Mouse (Mus musculus) midbrain, embryonic 11.5 days (tissue): ENCODE data around the gene Stk25. TPM values are rescaled to one million over a fixed set of nuclear protein-coding genes. Genes with fewer than 3 reads are reported as not detected.
"Not testable (repeated sequence)": the region's sequence is repeated elsewhere in the genome, so short reads cannot be mapped to it uniquely, and the experiment has no call there.

Experiments used
- ATAC-seq: fragments of 200-750 bp; cut with Nextera tagmentation; 2 replicates; pipeline ENCODE4 v1.8.0; 2017; ENCODE audit warnings: moderate TSS enrichment, moderate library complexity; ENCODE audit not compliant: low FRiP score
- DNase-seq: peaks from one replicate; pipeline ENCODE4 v3.0.0; 2015; ENCODE audit warnings: low spot score; ENCODE audit errors: missing footprints
- H3K27ac ChIP-seq: fragments of 300-500 bp; sonication (generic); 2 replicates; pipeline ENCODE4 v1.5.1; 2014; ENCODE audit warnings: low read depth, low read length
- H3K27me3 ChIP-seq: fragments of 300-500 bp; sonication (generic); 2 replicates; pipeline ENCODE4 v1.6.1; 2014; ENCODE audit warnings: mild to moderate bottlenecking, low read length, moderate library complexity, mixed read lengths; ENCODE audit not compliant: control insufficient read depth, insufficient read depth
- H3K36me3 ChIP-seq: fragments of 300-500 bp; sonication (generic); 2 replicates; pipeline ENCODE4 v1.6.1; 2014; ENCODE audit warnings: mild to moderate bottlenecking, low read length, moderate library complexity, mixed read lengths; ENCODE audit not compliant: control insufficient read depth, insufficient read depth
- H3K4me1 ChIP-seq: fragments of 300-500 bp; sonication (generic); 2 replicates; pipeline ENCODE4 v1.6.1; 2014; ENCODE audit warnings: low read length; ENCODE audit not compliant: control insufficient read depth, insufficient read depth
- H3K4me2 ChIP-seq: fragments of 300-500 bp; sonication (generic); 2 replicates; pipeline ENCODE4 v1.6.1; 2014; ENCODE audit warnings: mild to moderate bottlenecking, moderate library complexity
- H3K4me3 ChIP-seq: fragments of 300-500 bp; sonication (generic); 2 replicates; pipeline ENCODE4 v1.5.1; 2014; ENCODE audit warnings: low read depth, low read length
- H3K9ac ChIP-seq: fragments of 300-500 bp; sonication (generic); 2 replicates; pipeline ENCODE4 v1.6.1; 2014; ENCODE audit warnings: low read length
- H3K9me3 ChIP-seq: fragments of 300-500 bp; sonication (generic); 2 replicates; pipeline ENCODE4 v1.6.1; 2016; ENCODE audit warnings: low read length; ENCODE audit not compliant: control insufficient read depth
- WGBS: fragments of 180-500 bp; shearing (Covaris S2); extraction: QIAGEN DNeasy Blood & Tissue Kit; methylation state at CpG from one replicate; pipeline ENCODE4 v1.1.7; 2014; 5-methylcytosine and 5-hydroxymethylcytosine counted together
- polyA plus RNA-seq: library from polyadenylated mRNA; unstranded; fragments of >200 nt; fragmentation: Nextera tagmentation; extraction: Ambion mirVana; gene quantifications from 2 replicates; pipeline ENCODE4 v1.2.1, GENCODE M21; 2014

Stk25 gene
- 187 and 198 TPM in 2 replicates for polyA plus RNA-seq

DNA sequence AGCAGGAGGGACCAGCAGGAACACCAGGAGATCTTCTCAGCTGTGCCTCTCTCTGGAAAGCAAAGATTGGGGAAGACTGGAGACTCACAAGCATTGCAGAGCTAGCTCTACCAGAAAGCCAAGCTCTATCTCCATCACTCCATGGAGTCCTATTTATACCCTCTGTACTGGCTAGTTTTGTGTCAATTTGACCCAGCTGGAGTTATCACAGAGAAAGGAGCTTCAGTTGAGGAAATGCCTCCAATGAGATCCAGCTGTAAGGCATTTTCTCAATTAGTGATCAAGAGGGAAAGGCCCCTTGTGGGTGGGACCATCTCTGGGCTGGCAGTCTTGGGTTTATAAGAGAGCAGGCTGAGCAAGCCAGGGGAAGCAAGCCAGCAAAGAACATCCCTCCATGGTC is at the start of gene Stk25:
TSS of gene Stk25 (minus strand) at position 101 of the 400 bp plus-strand sequence.
- not testable (repeated sequence) for H3K4me2 ChIP-seq, H3K27me3 ChIP-seq, ATAC-seq, DNase-seq, H3K36me3 ChIP-seq, H3K9me3 ChIP-seq, H3K4me1 ChIP-seq, H3K27ac ChIP-seq, H3K9ac ChIP-seq, H3K4me3 ChIP-seq

DNA sequence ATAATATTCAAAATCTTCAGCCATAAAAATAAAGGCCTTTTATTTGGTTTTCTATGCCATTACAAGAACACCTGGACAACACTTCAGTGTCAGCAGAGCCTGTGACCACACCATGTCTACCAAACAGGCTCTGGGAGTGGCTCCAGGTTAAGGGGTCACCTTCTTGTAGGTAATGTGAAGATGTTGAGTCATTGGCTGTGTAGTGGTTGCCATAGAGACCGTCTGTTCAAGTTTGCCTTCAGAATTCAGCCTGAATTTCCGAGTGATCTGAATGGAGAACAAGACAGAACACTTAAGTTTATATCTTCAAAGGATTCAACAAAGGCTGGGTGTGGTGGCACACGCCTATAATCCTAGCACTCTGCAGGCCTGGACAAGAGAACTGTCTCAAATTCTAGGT is 46.9 kb upstream of the Stk25 start:
- Histone ChIP-seq H3K9ac (no peak overlapping the region), H3K27me3 (no peaks in the 10 kb centered on the region), H3K4me2 (no peak overlapping the region), H3K4me1 (no peaks in the 10 kb centered on the region), H3K36me3 (no peaks in the 10 kb centered on the region), H3K27ac (no peak overlapping the region), H3K9me3 (no peaks in the 10 kb centered on the region), H3K4me3 (no peak overlapping the region)
- DNase-seq (no peak), ATAC-seq (no peak)
- 69% methylated on average over 3 of the region's 3 CpGs for WGBS

DNA sequence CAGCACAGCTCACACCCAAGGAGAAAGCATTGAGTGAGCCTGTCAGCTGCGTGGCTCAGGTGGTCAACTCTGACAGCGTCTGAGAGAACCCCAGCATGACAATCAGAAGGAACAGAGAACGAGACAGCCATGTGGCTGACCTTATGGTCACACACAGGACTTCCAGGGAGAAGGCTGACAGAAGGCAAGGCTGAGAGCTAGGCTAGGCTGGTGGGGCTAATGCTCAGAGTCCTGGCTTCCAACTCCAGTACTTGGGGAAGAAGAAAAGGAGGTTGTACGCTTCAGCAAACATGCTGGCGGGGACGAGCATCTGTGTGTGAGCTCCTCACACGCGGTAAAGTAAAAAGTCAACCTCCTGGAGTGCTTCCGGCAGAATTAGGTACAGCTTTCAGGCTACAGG is 45.9 kb upstream of the Stk25 start:
- 88% methylated on average over 9 of the region's 9 CpGs for WGBS

DNA sequence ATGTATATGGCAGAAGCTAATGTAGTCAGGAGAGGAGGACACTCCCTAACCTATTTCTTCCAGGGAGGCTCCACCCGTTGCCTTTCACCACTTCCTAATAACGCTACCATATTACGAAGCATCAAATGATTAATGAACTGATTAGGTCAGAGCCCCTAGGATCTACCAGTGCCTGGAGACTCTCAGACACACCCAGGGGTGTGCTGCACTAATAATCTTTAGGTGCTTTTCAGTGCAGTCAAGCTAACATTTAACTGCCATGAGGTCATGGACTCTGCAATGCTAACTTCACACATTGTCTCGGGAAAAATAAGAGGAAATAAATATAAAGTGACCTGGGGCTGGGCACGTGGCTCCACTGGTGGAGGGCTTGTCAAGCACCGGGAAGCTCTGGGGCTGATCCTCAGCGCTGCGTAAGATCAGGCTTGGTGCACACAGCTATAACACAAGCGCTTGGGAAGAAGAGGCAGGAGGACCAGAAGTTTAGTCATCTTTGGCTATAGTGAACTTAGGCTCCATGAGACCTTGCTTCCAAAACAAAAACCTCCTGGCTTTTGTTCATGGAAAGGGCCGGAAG is 45.1 kb upstream of the Stk25 start:
- Histone ChIP-seq H3K9me3 (no peaks in the 10 kb centered on the region), H3K36me3 (no peaks in the 10 kb centered on the region), H3K27me3 (no peaks in the 10 kb centered on the region), H3K27ac (no peak overlapping the region), H3K4me1 (no peaks in the 10 kb centered on the region), H3K9ac (no peak overlapping the region), H3K4me2 (no peak overlapping the region), H3K4me3 (no peak overlapping the region)
- no peak for ATAC-seq
- peak; percentile 37 for DNase-seq
- 94% methylated on average over 10 of the region's 10 CpGs for WGBS

More for the DNA sequence above, 45.9 kb upstream of the Stk25 start:
- no peak overlapping the region for H3K4me3 ChIP-seq
- H3K36me3 ChIP-seq = no peaks in the 10 kb centered on the region
- no peak overlapping the region for H3K9ac ChIP-seq
- no peaks in the 10 kb centered on the region for H3K4me1 ChIP-seq
- no peaks in the 10 kb centered on the region for H3K9me3 ChIP-seq
- H3K4me2 ChIP-seq = no peak overlapping the region
- DNase-seq (no peak), ATAC-seq (no peak)
- H3K27me3 ChIP-seq = no peaks in the 10 kb centered on the region
- no peak overlapping the region for H3K27ac ChIP-seq

DNA sequence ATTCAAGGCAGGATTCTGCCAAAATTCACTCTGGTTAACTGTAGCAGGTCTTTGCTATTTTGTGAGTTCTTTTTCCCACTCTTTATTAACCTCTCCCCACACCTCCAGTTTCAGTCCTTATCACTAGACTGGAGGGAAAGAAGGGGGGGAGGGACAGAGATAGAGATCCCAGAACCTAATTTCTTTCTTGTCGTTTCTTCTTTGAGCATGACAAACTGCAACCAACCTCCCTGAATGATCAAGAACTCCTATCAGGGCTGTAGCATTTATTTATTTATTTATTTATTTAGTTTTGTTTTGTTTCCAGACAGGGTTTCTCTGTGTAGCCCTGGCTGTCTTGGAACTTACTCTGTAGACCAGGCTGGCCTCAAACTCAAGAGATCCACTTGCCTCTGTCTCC is 43.6 kb upstream of the Stk25 start:
- Histone ChIP-seq H3K9ac (no peak overlapping the region), H3K4me1 (no peaks in the 10 kb centered on the region), H3K36me3 (no peaks in the 10 kb centered on the region), H3K4me3 (no peak overlapping the region), H3K27ac (no peak overlapping the region), H3K27me3 (no peaks in the 10 kb centered on the region), H3K9me3 (no peaks in the 10 kb centered on the region), H3K4me2 (no peak overlapping the region)
- DNase-seq = peak; percentile 72
- WGBS = 97% methylated on average over 1 of the region's 1 CpGs
- no peak for ATAC-seq

DNA sequence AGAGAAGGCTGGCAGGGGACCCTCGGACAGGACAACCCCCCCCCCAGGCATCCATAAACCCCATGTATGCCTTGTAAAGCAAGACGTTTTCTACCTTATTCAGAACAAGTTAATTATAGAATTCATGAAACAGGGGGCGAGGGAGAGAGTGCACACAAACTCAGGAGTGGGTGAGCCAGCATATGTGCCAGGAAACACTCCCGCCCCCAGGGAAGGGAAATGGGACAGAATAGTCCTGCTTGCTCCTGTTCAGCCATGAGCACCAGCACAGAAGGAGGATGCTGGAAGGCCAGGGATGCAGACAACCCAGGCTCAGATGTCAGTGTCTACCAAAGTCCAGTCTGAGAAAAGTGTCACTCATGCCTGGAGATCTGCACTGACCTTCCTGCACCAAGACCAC is 40.7 kb upstream of the Stk25 start:
- 88% methylated on average over 4 of the region's 4 CpGs for WGBS

DNA sequence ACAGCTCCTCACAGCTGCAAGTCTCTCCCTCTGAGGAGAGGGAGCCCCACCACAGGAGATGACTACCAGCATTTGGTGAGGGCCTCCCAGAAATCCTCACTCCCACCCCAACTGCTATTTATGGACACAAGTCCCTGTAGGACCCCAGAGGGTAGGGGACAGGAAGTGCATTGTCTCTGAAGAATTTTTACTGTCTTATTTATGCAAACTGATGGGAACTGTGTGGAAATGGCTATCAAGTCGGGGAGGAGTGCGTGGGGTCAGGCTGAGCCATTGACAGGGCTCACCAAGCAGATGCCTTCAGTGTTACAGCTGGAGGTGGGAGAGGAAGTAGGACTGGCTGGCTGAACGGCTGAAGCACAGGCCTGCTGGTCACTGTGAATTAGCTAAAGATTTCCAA is 38.9 kb upstream of the Stk25 start:
- no peak for ATAC-seq
- no peak overlapping the region for H3K27ac ChIP-seq
- H3K4me1 ChIP-seq = no peaks in the 10 kb centered on the region
- 66% methylated on average over 3 of the region's 3 CpGs for WGBS
- peak; percentile 60 for DNase-seq
- no peaks in the 10 kb centered on the region for H3K36me3 ChIP-seq
- H3K4me3 ChIP-seq = no peak overlapping the region
- H3K9me3 ChIP-seq = no peaks in the 10 kb centered on the region
- no peak overlapping the region for H3K4me2 ChIP-seq
- H3K27me3 ChIP-seq = no peaks in the 10 kb centered on the region
- H3K9ac ChIP-seq = no peak overlapping the region

More for the DNA sequence above, 40.7 kb upstream of the Stk25 start:
- Histone ChIP-seq H3K4me1 (no peaks in the 10 kb centered on the region), H3K36me3 (no peaks in the 10 kb centered on the region), H3K27me3 (no peaks in the 10 kb centered on the region), H3K27ac (no peak overlapping the region), H3K4me3 (no peak overlapping the region), H3K9ac (no peak overlapping the region), H3K9me3 (no peaks in the 10 kb centered on the region), H3K4me2 (no peak overlapping the region)
- DNase-seq = peak; percentile 49
- ATAC-seq = no peak

DNA sequence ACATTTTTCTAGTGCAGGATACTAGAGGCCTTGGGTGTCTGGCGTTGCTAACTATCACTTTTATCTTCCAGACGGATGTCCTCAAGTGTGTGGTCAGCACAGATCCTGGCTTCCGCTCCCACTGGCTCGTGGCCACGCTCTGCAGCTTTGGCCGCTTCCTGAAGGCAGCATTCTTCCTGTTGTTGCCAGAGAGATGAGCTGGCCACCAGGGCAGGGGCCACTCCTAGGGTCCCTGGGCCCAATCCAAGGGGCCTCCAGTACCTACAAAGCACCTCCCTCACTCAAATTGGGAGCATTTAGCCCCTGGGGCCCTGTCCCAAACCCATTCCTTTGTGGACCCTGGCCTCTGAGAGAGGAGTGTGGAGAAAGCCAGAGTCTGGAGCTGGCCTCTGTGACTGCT is 36.5 kb upstream of the Stk25 start:
- no peaks in the 10 kb centered on the region for H3K36me3 ChIP-seq

DNA sequence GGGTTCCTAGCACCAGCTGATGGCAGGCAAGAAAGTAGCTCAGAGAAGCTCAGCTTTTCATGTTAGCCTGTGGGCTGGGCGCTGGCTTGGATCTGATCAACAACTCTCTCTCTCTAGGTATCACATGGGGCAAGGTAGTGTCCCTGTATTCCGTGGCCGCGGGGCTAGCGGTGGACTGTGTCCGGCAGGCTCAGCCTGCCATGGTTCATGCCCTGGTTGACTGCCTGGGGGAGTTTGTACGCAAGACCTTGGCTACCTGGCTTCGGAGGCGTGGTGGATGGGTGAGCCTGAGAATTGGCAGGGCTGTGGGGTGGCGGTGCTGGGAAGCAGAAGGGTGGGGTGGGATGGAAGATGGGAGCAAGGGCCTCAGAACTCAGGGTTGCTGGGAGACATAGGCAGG is 35.5 kb upstream of the Stk25 start:
- H3K36me3 ChIP-seq = no peaks in the 10 kb centered on the region
- H3K4me2 ChIP-seq = no peak overlapping the region
- H3K27ac ChIP-seq = no peak overlapping the region
- H3K9me3 ChIP-seq = no peaks in the 10 kb centered on the region
- no peaks in the 10 kb centered on the region for H3K27me3 ChIP-seq
- H3K9ac ChIP-seq = no peak overlapping the region
- no peak overlapping the region for H3K4me3 ChIP-seq
- WGBS = 96% methylated on average over 10 of the region's 10 CpGs
- DNase-seq (peak; percentile 21), ATAC-seq (no peak)
- no peaks in the 10 kb centered on the region for H3K4me1 ChIP-seq

More for the DNA sequence above, 36.5 kb upstream of the Stk25 start:
- no peak overlapping the region for H3K4me2 ChIP-seq
- ATAC-seq = no peak
- DNase-seq = no peak
- no peaks in the 10 kb centered on the region for H3K9me3 ChIP-seq
- no peak overlapping the region for H3K4me3 ChIP-seq
- H3K27ac ChIP-seq = no peak overlapping the region
- WGBS = 87% methylated on average over 6 of the region's 6 CpGs
- no peaks in the 10 kb centered on the region for H3K4me1 ChIP-seq
- H3K27me3 ChIP-seq = no peaks in the 10 kb centered on the region
- no peak overlapping the region for H3K9ac ChIP-seq
